Mouse (Mus musculus): ENCODE measurements around the gene Cdk2ap2.
"Not testable (repeated sequence)": the region's sequence is repeated elsewhere in the genome, so short reads cannot be mapped to it uniquely, and the experiment has no call there.

The Cdk2ap2 gene

DNA sequence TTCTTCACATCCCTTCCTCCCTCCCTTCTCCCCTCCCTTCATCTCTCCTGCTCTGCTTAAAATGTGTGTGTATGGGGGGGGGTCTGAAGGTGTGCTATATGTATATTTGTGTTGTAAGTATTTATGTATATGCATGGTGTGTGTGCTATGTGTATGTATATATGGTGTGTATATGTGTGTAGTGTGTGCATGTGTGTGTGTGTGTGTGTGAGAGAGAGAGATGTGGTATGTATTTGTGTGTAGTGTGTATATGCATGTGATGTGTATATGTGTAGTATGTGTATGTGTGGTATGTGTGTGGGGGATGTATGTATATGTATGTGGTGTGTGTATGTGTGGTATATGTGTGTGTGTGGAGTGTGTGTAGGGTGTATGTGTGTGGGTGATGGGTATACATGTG is 30.1 kb upstream of the Cdk2ap2 start:
- in situ Hi-C loops (cut with MboI, MseI), result no loop called here

DNA sequence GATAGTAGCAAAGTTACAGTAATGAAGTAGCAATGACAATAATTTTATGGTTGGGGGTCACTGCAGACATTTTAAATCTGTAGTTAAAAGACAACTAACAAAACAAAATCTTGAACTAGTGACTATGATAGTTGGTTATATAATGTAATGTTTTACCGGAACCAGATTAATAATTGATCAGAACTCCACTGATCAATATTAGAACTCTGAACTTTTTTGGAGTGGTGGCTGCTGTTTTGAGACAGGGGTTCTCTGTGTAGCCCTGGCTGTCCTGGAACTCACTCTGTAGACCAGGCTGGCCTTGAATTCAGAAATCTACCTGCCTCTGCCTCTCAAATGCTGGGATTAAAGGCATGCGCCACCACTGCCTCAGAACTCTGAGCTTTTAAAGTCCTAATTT is 28.7 kb upstream of the Cdk2ap2 start:
- in situ Hi-C loops (cut with MboI, MseI), result not testable (repeated sequence)

DNA sequence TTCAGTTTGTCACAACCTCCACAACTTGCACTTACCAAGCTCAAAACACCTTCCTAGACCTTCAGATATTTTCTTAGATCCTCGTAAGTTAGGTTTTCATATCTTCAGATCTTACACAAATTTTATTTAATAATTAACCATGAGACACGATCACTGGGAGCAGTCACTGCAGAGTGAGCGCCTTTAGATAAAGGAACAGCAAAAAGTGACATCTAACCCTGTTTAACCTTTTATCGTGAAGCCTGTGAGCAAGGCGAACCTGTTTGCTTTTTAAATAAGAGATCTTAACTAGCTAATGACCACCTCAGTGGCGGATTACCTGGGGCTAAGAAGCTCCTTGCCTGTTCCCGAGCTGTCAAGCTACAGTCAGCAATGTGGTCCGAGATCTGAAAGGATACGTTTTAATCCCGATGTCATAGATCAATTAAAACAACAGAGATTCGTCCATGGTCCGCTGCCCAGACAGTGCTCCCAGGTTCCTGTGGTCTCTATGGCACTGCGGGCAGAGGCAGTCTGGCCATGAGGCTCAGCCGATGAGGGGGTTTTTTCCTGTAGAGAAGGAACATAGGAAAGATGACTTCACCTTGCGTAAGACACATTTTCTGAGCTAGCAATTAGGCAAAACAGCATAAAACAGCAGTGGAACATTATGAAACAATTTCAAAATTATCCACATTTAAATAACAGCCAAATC is 28.1 kb upstream of the Cdk2ap2 start:
- in situ Hi-C loops (cut with MboI, MseI), result no loop called here

DNA sequence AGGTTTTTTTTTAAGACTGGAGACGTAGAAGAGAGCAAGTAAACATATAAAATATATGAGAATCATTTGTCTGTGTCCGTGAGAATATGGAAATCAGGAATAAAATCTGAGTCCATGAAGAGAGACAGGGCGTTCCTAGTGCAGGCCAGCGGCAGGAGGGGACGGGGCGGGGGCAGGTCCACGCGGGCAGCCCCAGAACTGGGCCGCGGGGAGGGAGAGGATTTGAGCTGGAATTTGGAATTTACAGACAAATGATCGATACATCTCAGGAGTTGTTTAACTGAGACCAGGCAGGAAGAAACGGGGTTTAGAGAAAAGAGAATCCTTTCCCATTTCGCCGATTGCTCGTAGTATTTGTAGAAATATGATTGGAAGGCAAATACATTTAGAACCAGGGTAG is 26.7 kb upstream of the Cdk2ap2 start:
- in situ Hi-C loops (cut with MboI, MseI), result no loop called here

DNA sequence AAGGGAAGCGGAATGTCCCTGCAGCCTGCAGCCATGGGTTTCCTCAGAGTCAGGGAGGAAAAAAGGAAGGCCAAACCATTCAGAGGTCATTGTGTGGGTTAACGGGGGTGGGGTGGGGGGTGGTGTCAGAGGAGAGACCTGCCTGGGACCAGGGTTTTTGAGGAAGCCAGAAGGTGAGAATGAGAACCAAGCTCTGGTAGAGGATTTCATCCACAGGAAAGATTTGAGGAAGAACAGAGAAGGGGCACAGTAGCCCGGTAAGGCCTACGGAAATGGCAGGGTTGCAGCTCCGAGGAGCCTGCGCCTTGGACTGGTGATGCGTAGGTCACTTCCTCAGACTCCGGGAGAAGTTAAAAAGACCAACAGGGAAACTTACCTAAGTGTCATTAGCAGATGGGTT is 26.2 kb upstream of the Cdk2ap2 start:
- in situ Hi-C loops (cut with MboI, MseI), result no loop called here

DNA sequence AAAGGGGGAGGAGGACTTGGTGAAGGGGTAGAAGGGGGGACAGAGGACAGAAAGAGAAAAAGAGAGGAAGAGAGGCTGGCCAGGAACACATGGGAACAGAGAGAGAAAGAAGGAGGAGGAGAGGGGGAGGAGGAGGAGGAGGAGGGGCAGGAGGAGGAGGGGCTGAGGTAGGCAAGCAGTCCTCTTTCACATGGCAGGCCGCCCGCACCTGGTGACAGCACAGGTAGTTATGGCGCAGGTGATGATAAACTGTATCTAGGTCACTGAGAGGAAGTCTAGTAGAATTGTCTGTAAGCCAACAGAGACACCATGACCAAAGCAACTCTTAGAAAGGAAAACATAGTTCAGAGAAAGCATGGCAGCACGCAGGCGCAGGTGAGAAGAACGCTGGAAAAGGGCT is 25.6 kb upstream of the Cdk2ap2 start:
- in situ Hi-C loops (cut with MboI, MseI), result no loop called here

DNA sequence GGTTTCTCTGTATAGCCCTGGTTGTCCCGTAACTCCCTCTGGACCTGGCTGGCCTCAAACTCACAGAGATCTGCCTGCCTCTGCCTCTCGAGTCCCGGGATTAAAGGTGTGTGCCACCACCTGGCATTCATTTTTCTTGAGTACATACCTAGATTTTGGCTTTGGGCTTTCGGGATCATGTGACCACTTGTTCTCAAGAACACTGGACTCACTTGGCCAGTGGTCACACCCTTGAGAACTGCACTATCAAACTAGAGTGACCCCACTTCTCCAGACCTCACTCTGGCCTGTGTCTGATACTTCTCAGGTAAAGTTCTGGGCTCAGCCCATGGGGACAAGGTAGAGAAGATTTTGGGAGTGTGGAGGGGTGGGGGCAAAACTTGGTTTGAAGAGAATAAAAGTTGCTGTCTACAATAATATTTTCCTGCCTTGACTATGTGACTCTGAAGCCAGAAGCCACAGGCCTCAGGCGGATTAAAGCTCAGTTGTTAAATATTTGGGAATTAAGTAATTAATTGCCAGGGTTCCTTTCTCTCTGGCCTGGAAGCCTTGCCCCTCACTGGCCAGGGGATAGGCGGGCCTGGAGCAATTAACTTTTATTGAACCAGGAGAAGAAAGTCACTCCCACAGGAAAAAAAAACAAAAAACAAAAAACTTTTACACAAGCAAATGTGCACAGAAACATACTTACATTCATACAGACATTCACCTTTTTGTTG is 24.1 kb upstream of the Cdk2ap2 start:
- in situ Hi-C loops (cut with MboI, MseI), result no loop called here

DNA sequence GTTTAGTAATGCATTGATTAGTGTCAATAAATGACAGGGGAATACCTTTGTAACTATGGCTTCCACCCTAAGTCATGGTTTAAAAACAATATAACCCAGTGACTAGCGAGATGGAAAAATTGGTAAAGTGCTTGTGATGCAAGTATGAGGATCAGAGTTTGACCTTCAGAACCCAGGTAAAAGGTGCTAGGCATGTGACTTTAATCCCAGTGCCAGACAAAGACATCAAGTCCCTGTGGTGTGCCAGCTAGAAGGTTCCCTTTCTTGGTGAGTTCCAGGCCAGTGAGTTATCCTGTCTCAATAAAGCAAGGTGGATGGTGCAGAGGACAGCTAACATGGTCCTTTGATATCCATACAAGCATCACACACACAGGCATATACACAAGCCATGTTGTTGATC is 21.5 kb upstream of the Cdk2ap2 start:
- in situ Hi-C loops (cut with MboI, MseI), result no loop called here

DNA sequence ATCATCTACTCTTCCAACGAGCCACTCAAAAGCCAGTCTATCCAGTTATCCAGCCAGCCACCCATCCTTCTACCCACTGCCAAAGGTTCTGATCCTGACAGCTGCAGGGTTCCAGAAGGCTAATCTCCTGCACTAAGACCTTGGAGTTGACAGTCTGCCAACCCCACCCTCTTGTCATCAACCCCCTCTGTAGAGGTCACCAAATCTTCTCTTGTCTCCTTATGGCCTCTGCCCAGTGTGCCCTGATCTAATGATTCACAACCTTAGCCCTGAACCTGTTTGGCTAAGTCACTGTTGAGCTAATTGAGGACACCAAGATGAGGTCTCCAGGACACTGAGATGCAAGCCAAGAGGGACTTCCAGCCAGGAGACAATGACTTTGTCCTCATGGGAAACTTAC is 17.4 kb upstream of the Cdk2ap2 start:
- in situ Hi-C loops (cut with MboI, MseI), result no loop called here

DNA sequence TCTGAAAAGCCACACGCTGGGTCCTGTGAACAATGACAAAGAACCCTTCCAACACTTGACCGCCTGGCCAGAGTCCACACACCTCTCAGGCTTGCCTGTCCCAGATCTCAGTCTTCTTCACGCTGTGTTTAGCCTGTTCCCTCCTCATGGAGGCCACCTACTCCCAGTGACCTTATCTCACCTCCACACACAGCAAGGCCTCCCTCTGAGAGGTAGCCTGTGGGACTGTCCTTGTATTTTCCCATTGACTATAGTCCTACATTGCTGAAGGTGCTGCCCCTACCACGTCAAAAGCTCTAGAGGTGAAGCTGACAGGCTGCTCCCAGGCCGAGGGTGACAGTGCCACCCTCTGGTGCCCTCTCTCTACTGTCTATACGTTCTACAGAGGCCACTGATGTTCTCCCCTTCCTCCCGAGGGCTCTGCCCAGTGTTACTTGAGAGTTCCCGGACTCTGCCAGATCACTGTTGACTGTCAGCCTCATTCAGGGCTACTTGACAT is 16.4 kb upstream of the Cdk2ap2 start:
- in situ Hi-C loops (cut with MboI, MseI), result no loop called here

DNA sequence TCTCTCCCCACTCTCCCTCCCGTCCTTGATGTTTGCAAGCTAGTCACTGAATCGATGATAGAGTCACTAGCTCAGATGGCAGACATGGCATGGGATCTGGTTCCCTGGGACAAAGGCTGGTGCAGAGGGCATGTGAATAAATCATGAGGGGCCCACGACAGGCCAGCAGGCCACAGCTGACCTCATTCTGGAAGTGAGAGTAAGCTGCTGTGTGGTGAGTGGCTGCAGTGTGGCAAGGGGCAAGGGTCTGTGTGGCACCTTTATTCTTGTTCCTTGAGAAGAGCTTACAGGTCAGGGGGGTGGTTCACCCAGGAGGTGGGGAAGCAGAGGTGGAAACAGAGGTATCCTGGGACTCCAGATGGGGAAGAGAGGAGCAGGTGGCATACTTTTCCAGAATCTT is 15.6 kb upstream of the Cdk2ap2 start, which contains the start of gene Cabp2:
Cabp2 (plus strand) TSS at position 185 of the 400 bp plus-strand sequence.
- in situ Hi-C loops (cut with MboI, MseI), result no loop called here

DNA sequence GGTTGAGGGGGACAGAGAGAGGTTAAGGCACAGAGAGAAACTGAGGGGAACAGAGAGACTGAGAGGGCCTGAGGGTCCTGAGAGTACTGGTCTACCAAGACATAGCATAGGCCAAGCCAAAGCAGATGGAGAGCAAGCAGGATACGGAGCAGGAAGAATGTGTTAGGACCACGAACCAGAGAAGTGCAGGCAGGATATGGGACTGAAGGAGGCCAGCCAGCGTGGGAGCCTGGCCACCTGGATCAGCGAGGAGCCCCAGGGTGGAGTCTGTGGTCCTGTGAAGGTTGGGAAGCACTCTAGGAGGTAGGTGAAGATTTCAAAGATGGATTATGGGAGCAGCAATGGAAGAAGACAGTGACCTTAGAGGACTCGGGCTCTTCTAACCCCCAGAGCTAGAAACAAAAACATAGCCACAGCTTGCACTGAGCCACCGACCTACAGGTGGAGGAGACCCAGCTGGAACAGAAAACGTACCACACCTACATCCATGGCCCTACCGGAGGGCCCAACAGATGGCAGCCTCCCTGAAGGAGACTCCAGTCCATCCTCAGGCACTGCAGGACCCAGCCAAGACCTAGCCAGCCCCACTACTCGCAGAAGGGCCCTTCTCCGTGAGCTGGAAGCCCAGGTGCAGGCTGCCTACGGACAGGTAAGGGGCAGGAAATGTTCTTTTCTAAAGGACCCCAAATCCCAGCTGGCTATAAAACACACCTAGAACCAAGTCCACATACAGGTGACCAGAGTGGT is 14.6 kb upstream of the Cdk2ap2 start:
- in situ Hi-C loops (cut with MboI, MseI), result no loop called here

DNA sequence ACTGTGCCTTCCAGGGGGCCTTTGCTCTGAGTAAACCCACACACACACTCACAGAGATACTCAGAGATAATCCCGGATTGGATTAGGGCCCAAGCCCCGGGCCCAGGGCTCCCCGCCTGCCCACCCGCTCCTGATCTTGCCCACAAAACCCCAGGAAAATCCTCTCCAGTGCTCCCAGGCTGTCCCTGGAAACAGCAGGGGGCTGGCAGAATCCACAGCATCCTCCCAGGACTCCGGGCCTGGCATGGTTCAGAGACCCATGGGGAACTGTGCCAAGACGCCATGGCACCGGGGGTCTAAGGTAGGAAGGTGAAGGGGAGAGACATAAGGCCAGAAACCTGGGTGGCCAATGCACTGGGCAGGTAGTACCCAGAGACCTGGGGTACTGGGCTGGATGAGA is 13.7 kb upstream of the Cdk2ap2 start:
- in situ Hi-C loops (cut with MboI, MseI), result no loop called here

DNA sequence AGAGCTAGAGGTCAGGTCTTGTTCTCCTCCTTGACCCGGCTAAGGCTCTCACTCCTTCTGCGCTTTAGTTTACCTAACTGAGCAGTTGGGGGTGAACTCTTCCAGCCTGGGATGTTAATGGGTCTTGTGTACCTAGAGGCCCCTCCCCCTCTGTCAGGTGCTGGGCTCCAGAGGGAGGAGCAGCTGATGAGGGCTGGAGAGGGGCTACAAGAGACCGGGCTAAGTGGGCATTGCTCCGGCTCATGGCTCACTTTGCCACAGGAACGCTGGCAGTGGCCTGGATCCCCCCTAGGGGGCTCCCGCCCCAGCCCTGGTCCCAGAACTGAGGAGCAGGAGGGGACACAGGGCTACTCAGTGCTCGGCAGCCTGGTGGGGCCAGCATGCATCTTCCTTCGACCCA is 13.2 kb upstream of the Cdk2ap2 start:
- in situ Hi-C loops (cut with MboI, MseI), result no loop called here

DNA sequence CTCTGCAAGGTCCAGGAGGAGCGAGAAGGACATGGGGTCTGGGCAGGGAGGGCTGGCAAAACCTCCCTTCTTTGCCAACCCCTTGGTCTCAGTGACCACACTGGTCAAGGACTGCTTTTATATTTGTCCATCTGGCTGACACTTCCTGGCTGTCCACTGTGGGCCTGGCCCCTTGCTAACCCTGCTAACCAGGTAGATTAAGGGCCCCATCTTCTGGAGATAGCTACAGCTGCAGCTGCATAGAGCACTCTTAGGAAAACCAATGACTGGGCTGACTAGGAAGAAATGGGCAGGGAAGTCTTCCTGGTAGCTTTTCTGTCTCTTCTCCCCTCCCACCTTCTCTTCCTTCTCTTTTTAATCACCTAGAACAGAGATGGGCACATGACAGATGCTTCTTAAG is 12.0 kb upstream of the Cdk2ap2 start:
- in situ Hi-C loops (cut with MboI, MseI), result loop anchor here (5.0 kb wide), 1 partner anchor 68 kb away; no protein-coding TSS in a partner anchor

DNA sequence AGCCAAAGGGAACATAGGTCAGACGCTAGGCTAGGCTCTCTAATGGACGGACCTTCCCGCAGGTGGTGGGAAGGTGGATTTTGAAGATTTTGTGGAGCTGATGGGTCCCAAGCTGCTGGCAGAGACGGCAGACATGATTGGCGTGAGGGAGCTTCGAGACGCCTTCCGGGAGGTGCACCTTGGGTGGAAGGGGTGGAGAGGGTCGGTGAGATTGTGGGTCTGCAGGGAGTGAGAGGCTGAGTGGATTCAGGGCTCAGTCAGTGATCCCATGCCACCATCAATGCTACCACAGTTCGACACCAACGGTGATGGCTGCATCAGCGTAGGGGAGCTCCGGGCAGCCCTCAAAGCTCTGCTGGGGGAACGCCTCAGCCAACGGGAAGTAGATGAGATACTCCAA is 10.8 kb upstream of the Cdk2ap2 start:
- in situ Hi-C loops (cut with MboI, MseI), result loop anchor here (5.0 kb wide), 1 partner anchor 69 kb away; no protein-coding TSS in a partner anchor

DNA sequence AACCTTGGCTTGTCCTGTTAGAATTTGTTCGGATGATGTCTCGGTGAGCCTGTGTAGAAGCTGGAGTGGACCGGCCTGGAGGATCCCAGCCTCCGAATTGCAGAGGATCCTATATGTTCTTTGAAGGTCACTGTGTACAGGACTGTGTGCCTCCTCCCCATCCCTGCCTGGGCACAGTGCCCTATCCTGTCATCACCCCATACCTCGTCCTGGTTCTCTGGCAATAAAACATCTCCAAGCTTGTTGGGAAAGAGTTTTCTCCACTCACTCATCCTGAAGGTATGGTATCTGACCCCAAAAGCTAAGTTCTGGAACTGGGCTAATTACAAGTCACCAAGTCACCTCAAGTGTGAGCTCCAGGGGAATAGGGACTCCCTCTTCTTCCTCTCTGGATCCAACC is 9.9 kb upstream of the Cdk2ap2 start:
- in situ Hi-C loops (cut with MboI, MseI), result loop anchor here (5.0 kb wide), 1 partner anchor 70 kb away; no protein-coding TSS in a partner anchor

DNA sequence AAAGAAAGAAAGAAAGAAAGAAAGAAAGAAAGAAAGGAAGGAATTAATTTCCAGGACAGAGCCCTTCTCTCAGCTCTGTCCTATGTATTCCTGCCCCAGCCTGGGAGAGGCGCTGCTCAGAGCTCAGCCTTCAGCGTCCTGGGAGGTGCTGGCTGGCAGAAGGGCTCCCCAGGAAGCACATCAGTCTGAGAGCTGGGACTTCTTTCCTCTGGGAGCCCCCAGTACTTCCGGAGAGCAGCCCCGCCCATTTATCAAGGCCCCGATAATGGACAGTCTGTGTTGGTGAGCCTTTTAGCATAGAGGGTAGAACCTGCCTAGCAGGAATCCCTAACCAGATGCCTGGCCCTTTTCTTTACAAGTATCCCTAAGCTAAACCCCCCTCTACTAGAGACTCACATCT is 8.8 kb upstream of the Cdk2ap2 start:
- in situ Hi-C loops (cut with MboI, MseI), result loop anchor here (5.0 kb wide), 1 partner anchor 71 kb away; no protein-coding TSS in a partner anchor

DNA sequence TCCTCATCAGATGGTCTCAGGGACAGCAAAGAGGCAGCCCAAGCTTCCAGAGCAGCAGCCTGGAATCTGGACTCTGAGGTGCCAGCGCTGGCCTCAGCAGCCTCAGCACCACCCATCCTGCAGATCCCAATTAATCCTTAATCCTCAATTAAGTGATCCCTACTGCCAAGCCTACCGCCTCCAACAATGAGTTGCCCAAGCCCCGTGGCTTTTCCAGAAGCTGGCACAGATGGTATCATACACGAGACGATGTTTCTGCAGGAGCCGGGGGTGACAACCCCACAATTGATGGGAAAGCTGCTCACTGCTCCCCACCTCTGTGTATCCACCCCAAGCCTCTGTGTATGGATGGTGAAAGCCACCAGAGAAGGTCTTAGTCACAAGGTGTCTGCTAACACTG is 7.9 kb upstream of the Cdk2ap2 start:
- in situ Hi-C loops (cut with MboI, MseI), result loop anchor here (5.0 kb wide), 1 partner anchor 72 kb away; no protein-coding TSS in a partner anchor

DNA sequence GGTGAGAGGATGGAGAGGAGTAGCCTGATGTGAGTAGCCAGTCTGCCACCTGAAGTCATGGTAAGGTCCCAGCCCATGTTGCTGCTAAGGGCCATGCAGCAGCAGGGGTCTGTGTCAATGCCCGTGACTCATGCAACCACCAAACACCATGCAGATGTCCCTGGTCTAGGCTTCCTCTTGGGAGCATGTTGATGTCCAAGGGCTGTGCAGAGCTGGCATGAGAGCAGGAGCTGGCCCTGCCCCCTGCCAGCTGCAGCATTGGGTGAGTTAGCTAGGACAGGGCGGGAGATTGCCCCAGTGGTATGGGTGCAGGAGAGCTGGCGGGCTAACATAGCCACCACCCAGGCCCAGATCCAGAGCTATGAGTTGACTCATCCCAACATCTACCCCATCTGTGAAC is 6.5 kb upstream of the Cdk2ap2 start:
- in situ Hi-C loops (cut with MboI, MseI), result no loop called here

DNA sequence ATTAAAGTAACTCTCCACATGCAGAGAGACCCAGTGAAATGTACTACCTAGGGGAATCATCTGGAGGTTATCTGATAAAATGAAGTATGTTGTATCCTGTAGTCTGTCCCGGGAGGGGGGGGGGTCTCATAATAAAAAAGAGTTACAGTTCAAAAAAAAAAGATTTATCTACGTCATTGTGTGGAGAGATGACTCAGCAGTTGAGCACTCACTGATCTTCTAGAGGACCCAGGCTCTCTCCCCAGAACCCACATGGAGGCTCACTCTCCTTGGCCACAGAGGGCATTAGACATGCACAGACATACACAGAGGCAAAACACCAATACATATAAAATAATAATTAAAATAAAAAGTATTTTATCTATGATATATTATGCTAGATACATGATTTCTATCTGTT is 5.6 kb upstream of the Cdk2ap2 start:
- in situ Hi-C loops (cut with MboI, MseI), result no loop called here

DNA sequence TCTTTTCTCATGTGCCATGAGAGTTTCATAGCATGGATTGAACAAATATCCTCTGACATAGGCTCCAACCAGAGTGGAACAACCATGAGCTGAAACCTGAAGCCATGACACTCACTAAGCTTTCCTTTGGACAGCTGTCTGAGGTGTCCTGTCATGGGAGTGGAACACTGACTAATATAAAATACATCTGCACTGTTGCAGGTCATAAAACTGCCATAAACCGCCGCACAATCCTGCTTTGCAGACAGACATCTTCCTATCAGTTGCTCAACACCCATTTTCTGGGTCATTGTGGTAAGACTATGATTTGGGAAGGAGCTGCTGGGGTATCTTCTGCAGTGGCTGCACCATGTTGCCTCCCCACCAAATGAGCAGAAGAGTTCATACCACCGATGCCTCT is 4.2 kb upstream of the Cdk2ap2 start:
- in situ Hi-C loops (cut with MboI, MseI), result no loop called here
